Mouse (Mus musculus) liver, adult 2 months (tissue): ENCODE results near the gene Gpr152.
A peak's percentile ranks its signal among the peaks of the same experiment; 100 is the strongest.

Experiments used
- CTCF ChIP-seq: fragments of 200-500 bp; IDR thresholded peaks from 2 replicates; pipeline ENCODE4 v1.5.1; 2011; ENCODE audit warnings: low read depth, low read length, control low read depth
- POLR2A ChIP-seq: fragments of 200-500 bp; IDR thresholded peaks from 2 replicates; pipeline ENCODE4 v1.6.1; 2011; ENCODE audit warnings: low read length, control low read depth; ENCODE audit not compliant: insufficient read depth; ENCODE audit errors: extremely low read depth

- TF ChIP-seq CTCF (peak; percentile 72), POLR2A (peak; percentile 90)
Observed at GRCm38 (mm10) chr19:4191528-4192250, 52.1 kb downstream of the Gpr152 start, which contains the start of gene Ppp1ca.
